Mouse (Mus musculus) embryonic fibroblast, embryonic 13.5 days (primary cell): Measurements from ENCODE around the gene Ttll11. TPM values are rescaled to one million over a fixed set of nuclear protein-coding genes. Genes with fewer than 3 reads are reported as not detected.

Experiments used
- H3K27ac ChIP-seq: 2 replicates; pipeline ENCODE4 v1.5.1; 2012; ENCODE audit warnings: low read length, control low read depth, inconsistent platforms; ENCODE audit not compliant: insufficient read depth
- H3K4me1 ChIP-seq: 2 replicates; pipeline ENCODE4 v1.6.1; 2011; ENCODE audit warnings: low read length; ENCODE audit not compliant: control insufficient read depth, insufficient read depth
- H3K4me3 ChIP-seq: 2 replicates; pipeline ENCODE4 v1.5.1; 2011; ENCODE audit warnings: mild to moderate bottlenecking, control low read depth, low read length; ENCODE audit not compliant: insufficient read depth
- CTCF ChIP-seq: IDR thresholded peaks from 2 replicates; pipeline ENCODE4 v1.5.1; 2011; ENCODE audit warnings: mild to moderate bottlenecking, control low read depth, low read length, moderate library complexity, borderline replicate concordance; ENCODE audit not compliant: insufficient read depth
- POLR2A ChIP-seq: IDR thresholded peaks from 2 replicates; pipeline ENCODE4 v1.6.1; 2011; ENCODE audit warnings: low read depth, mild to moderate bottlenecking, control low read depth, low read length, moderate library complexity
- polyA plus RNA-seq: library from polyadenylated mRNA; stranded (reverse); fragments of >200 nt; gene quantifications from 2 replicates; pipeline ENCODE4 v1.2.4, GENCODE M21; 2011; ENCODE audit warnings: low read depth; ENCODE audit not compliant: missing spikeins, insufficient read length

The Ttll11 gene
- polyA plus RNA-seq, 1 experiment = 4.6 TPM

- TF ChIP-seq POLR2A (no peak), CTCF (no peak)
- Histone ChIP-seq H3K4me1 (no peaks in the 10 kb centered on the region), H3K27ac (no peak overlapping the region), H3K4me3 (no peak overlapping the region)
Observed at GRCm38 (mm10) chr2:35977749-35978148, 2.0 kb downstream of the Ttll11 start.

- no peak for TF ChIP-seq POLR2A
- TF ChIP-seq CTCF = no peak
- H3K4me3 ChIP-seq = no peak overlapping the region
- H3K27ac ChIP-seq = no peak overlapping the region
- no peaks in the 10 kb centered on the region for H3K4me1 ChIP-seq
Observed at GRCm38 (mm10) chr2:35972259-35973001, 7.3 kb downstream of the Ttll11 start.

GRCm38 (mm10) chr2:35965883-35966513 lies 13.7 kb downstream of the Ttll11 start:
- Histone ChIP-seq H3K4me1 (no peaks in the 10 kb centered on the region), H3K27ac (no peak overlapping the region), H3K4me3 (no peak overlapping the region)
- no peak for TF ChIP-seq POLR2A

GRCm38 (mm10) chr2:35963280-35963679 lies 16.4 kb downstream of the Ttll11 start:
- H3K27ac ChIP-seq = no peak overlapping the region
- H3K4me3 ChIP-seq = no peak overlapping the region
- TF ChIP-seq POLR2A = no peak
- no peak for TF ChIP-seq CTCF
- H3K4me1 ChIP-seq = no peaks in the 10 kb centered on the region

DNA sequence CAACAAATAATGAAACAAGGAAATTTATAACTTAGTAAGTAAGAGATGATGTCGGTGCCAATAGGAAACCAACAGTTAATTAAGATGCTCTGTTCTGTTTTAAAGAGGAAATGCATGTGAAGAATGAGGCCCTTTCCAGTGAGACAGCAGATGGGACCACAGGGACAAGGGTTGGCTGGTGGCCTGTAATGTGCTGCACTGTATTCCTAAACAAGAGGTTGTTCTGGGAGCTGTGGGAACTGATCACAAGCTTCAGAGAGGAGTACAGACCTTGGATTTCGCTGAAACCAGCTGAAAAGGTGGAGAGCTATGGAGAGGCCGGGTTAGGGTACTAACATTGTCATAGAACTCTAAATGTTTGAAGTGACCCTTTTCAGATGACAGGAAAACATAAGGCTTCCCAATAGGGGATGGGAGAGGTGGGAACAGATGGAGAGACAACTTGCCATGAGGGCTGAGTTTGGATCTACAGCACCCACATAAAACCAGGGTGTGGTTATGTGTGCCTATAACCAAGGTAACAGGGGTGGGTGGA lies 18.1 kb downstream of the Ttll11 start:
- TF ChIP-seq CTCF (no peak), POLR2A (no peak)
- H3K4me1 ChIP-seq = no peaks in the 10 kb centered on the region

GRCm38 (mm10) chr2:35957471-35958140 lies 22.1 kb downstream of the Ttll11 start:
- no peak for TF ChIP-seq CTCF
- no peak for TF ChIP-seq POLR2A
- Histone ChIP-seq H3K27ac (no peak overlapping the region), H3K4me3 (no peak overlapping the region), H3K4me1 (no peaks in the 10 kb centered on the region; the same call in 1 of the 2 replicates)

More for the DNA sequence above, 18.1 kb downstream of the Ttll11 start:
- no peak overlapping the region for H3K27ac ChIP-seq
- H3K4me3 ChIP-seq = no peak overlapping the region

DNA sequence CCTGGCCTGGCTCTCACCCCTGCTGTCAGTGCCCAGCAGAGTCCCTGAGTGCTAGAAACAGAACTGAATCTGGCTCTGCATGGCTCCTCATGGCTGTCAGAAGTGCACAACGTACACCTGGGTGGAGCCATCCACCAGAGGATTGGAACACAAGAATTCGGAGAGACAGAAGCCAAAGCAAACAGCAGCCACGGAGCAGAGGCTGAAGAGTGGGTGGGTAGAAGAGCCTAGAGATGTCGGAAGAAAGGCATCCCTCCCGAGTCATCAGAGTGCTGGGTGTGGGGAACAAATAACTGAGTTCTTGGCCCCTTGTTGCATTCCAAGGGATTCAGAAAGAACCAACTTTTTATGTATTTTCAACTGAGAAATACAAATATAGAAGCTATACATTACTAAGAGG lies 24.5 kb downstream of the Ttll11 start:
- Histone ChIP-seq H3K27ac (no peak overlapping the region), H3K4me1 (no peaks in the 10 kb centered on the region; the same call in 1 of the 2 replicates), H3K4me3 (no peak overlapping the region)
- TF ChIP-seq POLR2A (no peak), CTCF (no peak)

DNA sequence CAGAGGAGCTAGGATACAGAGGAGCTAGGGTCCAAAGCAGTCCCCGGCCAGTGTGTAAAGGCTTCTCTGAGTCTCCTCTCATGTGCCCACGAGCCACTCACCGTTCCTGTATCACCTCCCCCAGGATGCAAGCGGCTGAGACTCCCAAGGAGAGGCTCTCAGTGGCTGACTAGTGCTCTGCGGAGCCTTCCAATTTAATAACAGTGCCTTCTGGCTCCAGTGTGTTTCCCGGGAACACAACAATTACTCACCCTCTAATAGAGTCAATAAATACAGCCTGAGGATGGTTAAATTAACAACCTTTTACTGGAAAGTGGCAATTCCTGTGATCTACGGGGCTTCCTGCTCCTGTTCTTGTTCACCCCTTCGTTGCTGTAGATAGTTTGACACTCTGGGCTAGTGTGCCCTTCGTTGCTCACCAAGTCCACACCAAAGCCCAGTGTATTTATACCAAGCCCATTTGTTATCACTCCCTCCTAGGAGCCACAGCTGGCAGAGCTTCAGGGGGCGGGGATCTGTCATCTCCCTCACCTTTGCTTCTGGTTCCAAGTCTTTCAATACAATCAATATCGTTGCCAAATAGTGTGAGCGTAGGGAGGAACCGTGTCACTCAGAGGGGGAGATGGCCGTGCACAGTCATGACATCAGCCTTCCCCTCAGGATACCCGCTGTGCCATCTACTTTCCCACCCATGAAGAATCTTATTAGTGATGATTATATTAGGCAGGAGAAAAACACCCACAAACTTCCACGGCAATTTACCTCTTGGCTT lies 27.3 kb downstream of the Ttll11 start:
- no peaks in the 10 kb centered on the region; the same call in 1 of the 2 replicates for H3K4me1 ChIP-seq
- TF ChIP-seq POLR2A = no peak
- TF ChIP-seq CTCF = no peak
- no peak overlapping the region for H3K4me3 ChIP-seq
- H3K27ac ChIP-seq = no peak overlapping the region

GRCm38 (mm10) chr2:35944896-35945295 lies 34.8 kb downstream of the Ttll11 start:
- Histone ChIP-seq H3K4me3 (no peak overlapping the region), H3K27ac (no peak overlapping the region), H3K4me1 (no peaks in the 10 kb centered on the region)
- no peak for TF ChIP-seq POLR2A
- no peak for TF ChIP-seq CTCF
